Mouse (Mus musculus) left cerebral cortex, postnatal 10 days (tissue): Measurements from ENCODE around the gene Gm9817. TPM values are rescaled to one million over a fixed set of nuclear protein-coding genes. Genes with fewer than 3 reads are reported as not detected.
"Not testable (repeated sequence)": the region's sequence is repeated elsewhere in the genome, so short reads cannot be mapped to it uniquely, and the experiment has no call there.

Experiments
- DNase-seq, 2 experiments: peaks; one replicate each; pipeline ENCODE4 v3.0.0; 2021 to 2022; ENCODE audit warnings: low spot score in 2 of 2, mixed read lengths in 1 of 2; ENCODE audit errors: extremely low spot score in 1 of 2
- intact Hi-C: fragments of 180-260 bp; cut with DNase I; formaldehyde crosslinking; loops from one replicate; pipeline ENCODE4 v1.15.1; 2025
- total RNA-seq, 2 experiments: library from RNA; stranded (reverse); gene quantifications; 2 replicates each; pipeline ENCODE4 v1.2.3; 2021

The Gm9817 gene
- under 1 TPM in 1 of 2 experiments, not detected in 1; 0.17 TPM for total RNA-seq

GRCm38 (mm10) chr13:45078392-45078791 lies at the start of gene Gm9817:
Gm9817 (plus strand) TSS chr13:45078692.
- intact Hi-C loops, DNase-seq: not testable (repeated sequence)

GRCm38 (mm10) chr13:45029791-45030190 lies 48.7 kb upstream of the Gm9817 start:
- intact Hi-C loops: loop anchor here (2.0 to 5.0 kb wide), 3 partner anchors 358 to 447 kb away; partner anchors contain the start of gene Mylip
- DNase-seq: no peak

- intact Hi-C loops: loop anchor here (2.0 to 5.0 kb wide), 3 partner anchors 356 to 446 kb away; partner anchors contain the start of gene Mylip
- peak; percentile 89 to 92 for DNase-seq
Observed at GRCm38 (mm10) chr13:45030830-45031229, 47.7 kb upstream of the Gm9817 start.

- no peak for DNase-seq
- intact Hi-C loops: loop anchor here (2.0 to 5.0 kb wide), 3 partner anchors 356 to 445 kb away; partner anchors contain the start of gene Mylip
Observed at GRCm38 (mm10) chr13:45031314-45031713, 47.2 kb upstream of the Gm9817 start.

GRCm38 (mm10) chr13:45031748-45032147 lies 46.7 kb upstream of the Gm9817 start:
- DNase-seq: no peak
- intact Hi-C loops: loop anchor here (2.0 to 5.0 kb wide), 3 partner anchors 356 to 445 kb away; partner anchors contain the start of gene Mylip

GRCm38 (mm10) chr13:45032484-45032883 lies 46.0 kb upstream of the Gm9817 start:
- no peak for DNase-seq
- intact Hi-C loops: loop anchor here (5.0 kb wide), 2 partner anchors 355 to 410 kb away; partner anchors contain the start of gene Mylip

GRCm38 (mm10) chr13:45033360-45033759 lies 45.1 kb upstream of the Gm9817 start:
- intact Hi-C loops: loop anchor here (5.0 kb wide), 2 partner anchors 354 to 409 kb away; partner anchors contain the start of gene Mylip
- no peak for DNase-seq

GRCm38 (mm10) chr13:45034759-45035158 lies 43.7 kb upstream of the Gm9817 start:
- intact Hi-C loops: loop anchor here (5.0 kb wide), 2 partner anchors 353 to 408 kb away; partner anchors contain the start of gene Mylip
- DNase-seq: no peak

- intact Hi-C loops: no loop called here
Observed at GRCm38 (mm10) chr13:45036417-45036816, 42.1 kb upstream of the Gm9817 start.

GRCm38 (mm10) chr13:45040195-45040594 lies 38.3 kb upstream of the Gm9817 start:
- intact Hi-C loops: no loop called here
- DNase-seq: no peak

More at GRCm38 (mm10) chr13:45036417-45036816, 42.1 kb upstream of the Gm9817 start:
- no peak for DNase-seq

- intact Hi-C loops: no loop called here
- no peak for DNase-seq
Observed at GRCm38 (mm10) chr13:45040741-45041140, 37.8 kb upstream of the Gm9817 start.

GRCm38 (mm10) chr13:45043466-45043865 lies 35.0 kb upstream of the Gm9817 start:
- intact Hi-C loops: no loop called here
- DNase-seq: no peak

- intact Hi-C loops: loop anchor here (5.0 kb wide), 1 partner anchor 98 kb away; no protein-coding TSS in a partner anchor
Observed at GRCm38 (mm10) chr13:45049261-45050020, 29.1 kb upstream of the Gm9817 start.

GRCm38 (mm10) chr13:45052805-45053204 lies 25.7 kb upstream of the Gm9817 start:
- intact Hi-C loops: no loop called here
- no peak for DNase-seq

More at GRCm38 (mm10) chr13:45049261-45050020, 29.1 kb upstream of the Gm9817 start:
- peak in 1 of 2 experiments; percentile 56 for DNase-seq

- peak in 1 of 2 experiments; percentile 50 for DNase-seq
- intact Hi-C loops: no loop called here
Observed at GRCm38 (mm10) chr13:45053843-45054242, 24.6 kb upstream of the Gm9817 start.

GRCm38 (mm10) chr13:45059206-45059605 lies 19.3 kb upstream of the Gm9817 start:
- no peak for DNase-seq
- intact Hi-C loops: no loop called here

GRCm38 (mm10) chr13:45063146-45063545 lies 15.3 kb upstream of the Gm9817 start:
- DNase-seq: no peak
- intact Hi-C loops: no loop called here

GRCm38 (mm10) chr13:45064951-45065350 lies 13.5 kb upstream of the Gm9817 start:
- intact Hi-C loops: no loop called here
- DNase-seq: no peak

GRCm38 (mm10) chr13:45070366-45070765 lies 8.1 kb upstream of the Gm9817 start:
- DNase-seq: peak in 1 of 2 experiments; percentile 53
- intact Hi-C loops: no loop called here

- no peak for DNase-seq
- intact Hi-C loops: no loop called here
Observed at GRCm38 (mm10) chr13:45075012-45075411, 3.5 kb upstream of the Gm9817 start.
